Mouse (Mus musculus): ENCODE results near the gene Kiss1r.
"Not testable (repeated sequence)": the region's sequence is repeated elsewhere in the genome, so short reads cannot be mapped to it uniquely, and the experiment has no call there.

Gene Kiss1r

DNA sequence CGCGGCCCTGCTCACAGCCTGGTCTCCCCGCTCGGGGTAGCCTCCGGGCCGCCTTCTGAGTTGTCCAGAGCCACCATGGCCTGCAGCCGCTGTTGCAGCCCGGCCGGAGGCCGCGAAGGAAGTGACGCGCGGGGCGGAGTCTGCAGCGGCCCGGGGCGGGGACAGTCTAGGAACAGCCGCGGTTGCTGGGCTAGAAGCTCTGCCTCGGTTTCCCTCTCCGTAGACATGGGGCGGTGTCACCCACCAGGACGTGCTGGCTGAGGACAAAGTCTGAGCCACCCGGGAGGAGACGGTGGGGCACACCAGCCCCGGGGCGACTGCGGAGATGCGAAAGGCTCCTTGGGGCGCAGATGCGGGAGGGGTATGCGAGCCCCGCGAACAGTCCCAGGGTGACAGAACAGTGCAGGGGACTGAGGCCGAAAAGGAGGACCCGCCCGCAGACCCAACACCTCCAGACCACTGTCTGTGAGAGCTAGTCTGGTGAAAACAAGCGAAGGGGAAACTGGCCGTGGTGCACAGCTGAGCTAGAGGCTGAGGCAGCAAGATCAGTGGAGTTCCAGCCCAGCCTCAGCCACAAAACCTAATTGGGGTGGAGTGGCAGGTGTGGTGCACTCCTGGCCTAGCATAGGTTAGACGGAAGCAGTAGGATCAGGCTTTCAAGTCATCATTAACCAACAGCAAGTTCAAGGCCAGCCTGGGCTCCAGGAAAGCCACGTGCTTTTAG is at the start of gene Kiss1r:
Gene Kiss1r (plus strand): TSS at position 164 of the 724 bp plus-strand sequence.
- peak; percentile 90 for DNase-seq (ENCODE audit: extremely low spot score, low spot score)

GRCm38 (mm10) chr10:79871845-79872244 is 44.9 kb upstream of the Kiss1r start:
- DNase-seq (ENCODE audit: extremely low spot score, low spot score), result no peak

- no peak for DNase-seq (ENCODE audit: extremely low spot score, low spot score)
Observed at GRCm38 (mm10) chr10:79872862-79873261, 43.9 kb upstream of the Kiss1r start.

DNA sequence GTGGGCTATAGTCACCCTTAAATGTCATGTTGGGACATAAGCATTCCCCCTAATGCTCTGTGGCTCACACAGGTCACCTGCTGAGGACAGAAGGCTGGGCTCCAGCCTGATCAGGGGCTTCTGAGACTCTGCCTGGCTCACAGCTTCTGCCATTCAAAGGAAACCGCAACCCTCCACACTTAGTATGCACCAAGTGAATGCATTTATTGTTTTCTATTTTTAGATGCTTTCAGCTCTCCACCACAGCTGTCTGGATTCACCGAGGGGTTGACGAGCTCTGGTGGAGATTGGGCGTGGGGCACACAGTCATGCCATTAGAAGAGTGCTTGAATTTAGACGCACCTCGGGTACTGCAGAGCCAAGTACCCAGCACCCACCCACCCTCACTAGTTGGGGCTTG is 43.5 kb upstream of the Kiss1r start:
- DNase-seq (ENCODE audit: extremely low spot score, low spot score), result no peak

GRCm38 (mm10) chr10:79873715-79874289 is 43.0 kb upstream of the Kiss1r start:
- DNase-seq (ENCODE audit: extremely low spot score, low spot score), result no peak

- peak; percentile 87 for DNase-seq (ENCODE audit: extremely low spot score, low spot score)
Observed at GRCm38 (mm10) chr10:79874290-79874862, 42.4 kb upstream of the Kiss1r start, which contains the start of the genes Prtn3 and Plppr3. Gene Prtn3, plus strand, starts transcription at chr10:79874476. Gene Plppr3, minus strand, starts transcription at chr10:79874634.

GRCm38 (mm10) chr10:79877174-79877573 is 39.6 kb upstream of the Kiss1r start:
- DNase-seq (ENCODE audit: extremely low spot score, low spot score), result no peak

DNA sequence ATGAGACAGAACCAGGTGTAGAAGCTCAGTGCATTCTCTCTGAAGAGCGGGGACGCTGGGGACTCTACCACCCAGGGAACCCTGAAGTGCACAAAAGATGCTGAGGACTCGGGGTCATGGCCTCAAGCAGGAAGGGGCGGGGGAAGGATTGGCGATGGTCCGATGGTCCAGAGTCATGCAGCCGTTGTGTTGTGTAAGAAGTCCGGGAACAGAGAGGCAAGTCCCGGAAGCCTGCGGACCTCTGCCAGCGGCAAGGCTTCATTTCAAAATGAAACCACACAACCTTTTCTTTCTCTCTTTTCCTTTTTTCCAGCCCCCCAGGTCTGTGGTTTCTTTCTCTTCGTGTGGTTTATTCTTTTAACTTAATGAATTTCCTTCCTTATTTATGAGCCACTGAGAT is 39.0 kb upstream of the Kiss1r start:
- no peak for DNase-seq (ENCODE audit: extremely low spot score, low spot score)

DNA sequence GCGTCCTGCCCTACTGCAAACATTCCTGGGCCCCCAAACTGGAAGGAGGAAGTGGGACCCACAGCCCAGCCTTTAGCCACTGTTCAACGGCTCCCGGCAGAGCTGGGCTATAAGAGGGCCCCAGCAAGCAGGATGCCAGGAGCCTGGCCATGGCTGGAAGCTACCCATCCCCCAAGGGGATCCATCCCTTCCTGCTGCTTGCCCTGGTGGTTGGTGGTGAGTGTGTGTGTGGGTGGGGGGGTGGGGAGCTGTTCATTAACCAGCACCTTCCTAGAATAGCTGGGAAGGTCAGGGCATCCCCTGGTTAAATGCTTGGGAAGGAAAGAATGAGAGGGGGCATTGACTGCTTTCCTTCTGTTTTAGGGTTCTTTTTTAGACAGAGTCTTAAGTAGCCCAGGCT is 37.2 kb upstream of the Kiss1r start:
- no peak for DNase-seq (ENCODE audit: extremely low spot score, low spot score)

GRCm38 (mm10) chr10:79880721-79881120 is 36.0 kb upstream of the Kiss1r start:
- no peak for DNase-seq (ENCODE audit: extremely low spot score, low spot score)

DNA sequence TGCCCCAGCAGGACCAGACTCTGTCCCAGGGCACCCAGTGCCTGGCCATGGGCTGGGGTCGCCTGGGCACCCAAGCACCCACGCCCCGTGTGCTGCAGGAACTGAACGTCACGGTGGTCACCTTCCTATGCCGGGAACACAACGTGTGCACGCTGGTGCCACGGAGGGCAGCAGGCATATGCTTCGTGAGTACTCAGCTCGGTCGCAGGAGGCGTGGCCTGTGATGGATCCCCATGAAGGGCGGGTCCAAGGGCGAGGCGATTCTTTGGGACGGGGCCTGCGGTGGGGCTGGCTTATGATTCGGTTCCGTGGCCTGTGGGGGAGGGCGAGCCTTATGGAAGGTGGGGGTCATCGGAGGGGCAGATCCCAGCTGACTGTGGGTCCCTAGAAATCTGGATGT is 34.8 kb upstream of the Kiss1r start:
- DNase-seq (ENCODE audit: extremely low spot score, low spot score), result no peak

DNA sequence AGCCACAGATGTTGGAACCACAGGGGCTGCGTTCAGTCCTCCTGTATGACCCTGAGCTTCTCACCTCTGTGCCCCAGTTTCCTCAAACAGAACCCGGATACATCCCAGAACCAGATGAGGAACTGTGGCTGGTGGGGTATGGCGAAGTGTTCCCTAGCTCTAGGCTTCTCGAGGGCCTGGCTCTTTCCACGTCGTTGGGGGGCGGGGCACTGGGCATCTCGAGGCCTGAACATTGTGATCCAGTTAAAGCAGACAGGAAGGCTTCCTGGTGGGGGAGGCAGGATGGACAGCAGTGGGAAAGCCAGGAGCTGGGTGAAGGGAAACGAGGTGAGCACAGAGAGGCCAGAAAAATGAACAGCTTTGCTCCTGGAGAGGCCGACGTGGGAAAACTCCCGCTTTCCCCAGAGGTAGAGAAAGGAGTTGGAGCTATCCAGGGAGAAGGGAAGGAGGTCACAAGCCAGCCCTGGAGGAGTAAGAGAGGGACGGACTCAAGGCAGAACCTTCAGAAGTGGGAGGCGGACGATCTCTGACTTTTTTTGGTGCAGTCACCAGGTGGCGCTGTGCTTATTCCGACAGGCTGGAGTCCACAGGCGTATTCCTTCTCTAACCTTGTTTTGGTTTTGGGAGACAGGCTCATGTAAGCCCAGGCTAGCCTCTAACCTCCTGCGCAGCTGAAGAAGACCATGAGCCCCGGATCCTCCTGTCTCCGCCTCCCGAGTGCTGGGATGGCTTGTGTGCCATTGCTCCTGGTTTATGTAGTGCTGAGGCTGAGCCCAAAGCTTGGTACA is 33.3 kb upstream of the Kiss1r start:
- DNase-seq (ENCODE audit: extremely low spot score, low spot score), result peak; percentile 77

DNA sequence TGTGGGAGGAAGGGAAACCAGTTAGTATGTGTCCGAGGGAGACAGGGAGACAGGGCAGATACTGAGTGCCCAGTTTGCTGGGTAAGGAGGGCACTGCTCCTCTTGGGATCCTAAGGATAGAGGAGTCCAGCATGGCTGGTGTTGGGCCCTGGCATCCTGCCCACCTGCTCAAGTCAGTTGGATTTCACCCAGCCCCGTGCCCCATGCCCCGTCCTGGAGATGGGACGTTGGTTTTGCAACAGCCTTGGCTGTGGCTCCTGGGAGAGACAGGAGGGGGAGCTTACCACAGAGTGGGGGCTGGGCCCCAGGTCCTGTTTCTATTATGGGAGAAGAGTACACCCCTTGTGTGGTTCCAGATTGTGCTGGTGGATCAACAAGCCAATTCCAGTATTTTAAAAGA is 32.3 kb upstream of the Kiss1r start:
- DNase-seq (ENCODE audit: extremely low spot score, low spot score), result no peak

DNA sequence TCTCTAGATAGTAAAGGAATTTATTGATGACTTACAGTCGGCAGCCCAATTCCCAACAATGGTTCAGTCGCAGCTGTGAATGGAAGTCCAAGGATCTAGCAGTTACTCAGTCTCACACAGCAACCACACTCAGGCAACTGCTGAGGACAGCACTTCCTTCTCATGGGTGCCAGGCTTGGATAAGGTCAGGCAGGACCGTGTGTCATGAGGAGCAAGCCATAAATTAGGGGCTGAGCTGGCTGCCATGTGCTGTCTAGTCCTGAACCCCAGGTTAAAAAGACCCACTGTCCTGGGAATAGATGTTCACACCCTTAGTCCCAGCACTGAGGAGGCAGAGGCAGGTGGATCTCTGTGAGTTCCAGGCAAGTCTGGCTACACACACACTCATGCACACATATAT is 31.8 kb upstream of the Kiss1r start:
- not testable (repeated sequence) for DNase-seq (ENCODE audit: extremely low spot score, low spot score)

DNA sequence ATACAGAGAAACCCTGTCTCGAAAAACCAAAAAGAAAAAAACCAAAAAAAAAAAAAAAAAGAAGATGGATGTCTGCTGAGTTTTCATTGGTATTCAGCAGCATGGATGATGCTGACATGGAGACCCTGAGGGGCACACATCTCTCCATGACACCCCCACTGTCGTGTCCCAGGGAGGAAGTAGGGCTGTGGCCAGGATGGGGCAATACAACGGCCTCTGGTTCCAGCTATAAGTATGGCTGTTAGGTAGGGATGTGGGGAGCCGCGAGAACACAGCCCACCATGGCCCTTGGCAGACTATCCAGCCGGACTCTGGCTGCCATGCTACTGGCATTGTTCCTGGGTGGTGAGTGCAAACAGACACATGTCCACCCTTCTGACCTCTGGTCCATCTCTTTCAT is 30.7 kb upstream of the Kiss1r start, which contains the start of gene Elane:
Gene Elane (plus strand): TSS at position 194 of the 400 bp plus-strand sequence.
- DNase-seq (ENCODE audit: extremely low spot score, low spot score), result no peak

DNA sequence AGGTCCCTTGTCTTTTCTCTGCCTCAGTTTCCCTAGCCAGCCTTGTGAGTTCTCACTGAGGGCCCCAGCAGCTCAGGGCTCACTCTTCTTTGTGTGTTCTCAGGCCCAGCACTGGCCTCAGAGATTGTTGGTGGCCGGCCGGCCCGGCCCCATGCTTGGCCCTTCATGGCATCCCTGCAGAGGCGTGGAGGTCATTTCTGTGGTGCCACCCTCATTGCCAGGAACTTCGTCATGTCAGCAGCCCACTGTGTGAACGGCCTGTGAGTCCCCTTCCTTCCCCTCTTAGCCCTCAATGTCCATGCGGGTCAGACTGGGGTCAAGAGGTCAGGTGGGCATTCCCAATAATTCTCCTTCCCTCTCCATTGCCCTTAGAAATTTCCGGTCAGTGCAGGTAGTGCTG is 30.2 kb upstream of the Kiss1r start:
- no peak for DNase-seq (ENCODE audit: extremely low spot score, low spot score)

- no peak for DNase-seq (ENCODE audit: extremely low spot score, low spot score)
Observed at GRCm38 (mm10) chr10:79889386-79889785, 27.4 kb upstream of the Kiss1r start.

DNA sequence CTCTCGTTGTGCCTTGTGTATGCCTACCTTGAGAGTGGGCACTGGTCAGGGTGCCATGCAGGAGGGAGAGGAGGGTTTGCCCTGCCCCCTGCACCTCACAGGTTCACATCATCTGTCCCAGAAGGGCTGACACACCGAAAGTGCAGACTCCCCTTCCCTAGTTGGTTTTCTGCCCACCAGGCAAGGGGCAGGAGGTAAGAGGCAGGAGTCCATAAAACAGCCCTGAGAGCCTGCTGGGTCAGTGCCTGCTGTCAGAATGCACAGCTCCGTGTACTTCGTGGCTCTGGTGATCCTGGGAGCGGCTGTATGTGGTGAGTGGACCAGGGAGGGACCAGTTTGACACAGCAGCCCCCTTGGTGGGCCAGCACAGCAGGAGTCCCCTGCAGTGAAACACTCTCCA is 26.1 kb upstream of the Kiss1r start, which contains the start of gene Cfd:
Gene Cfd (plus strand): TSS at position 184 of the 400 bp plus-strand sequence.
- no peak for DNase-seq (ENCODE audit: extremely low spot score, low spot score)

- peak; percentile 88 for DNase-seq (ENCODE audit: extremely low spot score, low spot score)
Observed at GRCm38 (mm10) chr10:79892451-79893118, 24.2 kb upstream of the Kiss1r start.

GRCm38 (mm10) chr10:79896306-79896705 is 20.5 kb upstream of the Kiss1r start:
- no peak for DNase-seq (ENCODE audit: extremely low spot score, low spot score)

- DNase-seq (ENCODE audit: extremely low spot score, low spot score), result no peak
Observed at GRCm38 (mm10) chr10:79896814-79897213, 20.0 kb upstream of the Kiss1r start.
